In the genomic region with DNA sequence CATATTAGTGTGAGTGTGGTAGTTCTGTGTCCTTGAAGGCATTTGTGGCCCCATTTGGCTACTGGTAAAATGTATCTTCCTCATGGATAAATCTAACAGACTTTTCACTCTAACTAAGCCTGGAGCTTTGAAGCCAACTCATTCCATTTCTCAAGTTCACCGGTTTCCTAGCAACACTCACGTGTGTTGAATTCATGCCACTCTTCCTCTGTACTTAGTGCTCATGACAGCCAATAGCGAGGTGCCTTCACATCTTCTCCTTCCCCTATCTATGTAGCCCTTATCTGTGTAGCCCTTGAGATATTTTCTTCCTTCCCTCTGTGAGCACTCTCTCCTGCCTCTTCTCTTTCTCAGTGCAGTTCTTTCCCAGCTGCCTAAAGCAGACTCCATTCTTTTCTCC, we compare ENCODE assay signal across 21 mouse cellular contexts.
DNase-seq lines count a peak whose midpoint lies in the region; ATAC-seq and TF ChIP-seq lines count a peak whose summit lies in the region.
"Had no signal": no experiment of that assay in that cellular context is flagged by ENCODE, and none has a peak within 500 bp of the region (broad histone marks: within the 10 kb centered on the region; RNA-seq: fewer than 3 reads in every experiment).

No protein-coding gene starts in this region.

- H3K4me2 ChIP-seq in forebrain, postnatal 0 days (ENCODE audit: low read depth) = no peak overlapping the region
- H3K4me2 ChIP-seq in forebrain, embryonic 12.5 days = no peak overlapping the region
- H3K4me2 ChIP-seq in hindbrain, embryonic 16.5 days (ENCODE audit: low read length) = no peak overlapping the region
- H3K4me2 ChIP-seq in hindbrain, embryonic 14.5 days (replicated peaks) = no peak overlapping the region
- H3K4me2 ChIP-seq in midbrain, embryonic 16.5 days (ENCODE audit: low read length) = no peak overlapping the region
- H3K4me2 ChIP-seq: embryonic facial prominence, embryonic 15.5 days; heart, embryonic 12.5 days; intestine, embryonic 15.5 days had no signal

- H3K9ac ChIP-seq in forebrain, postnatal 0 days = no peak overlapping the region
- H3K9ac ChIP-seq in forebrain, embryonic 12.5 days = no peak overlapping the region
- H3K9ac ChIP-seq in hindbrain, embryonic 16.5 days (ENCODE audit: low read depth, low read length) = no peak overlapping the region
- H3K9ac ChIP-seq in hindbrain, embryonic 14.5 days = no peak overlapping the region
- no peak overlapping the region for H3K9ac ChIP-seq in midbrain, embryonic 16.5 days (ENCODE audit: low read depth, low read length)
- H3K9ac ChIP-seq: embryonic facial prominence, embryonic 15.5 days; heart, embryonic 12.5 days; intestine, embryonic 15.5 days had no signal

- H3K27me3 ChIP-seq in forebrain, postnatal 0 days (ENCODE audit: insufficient read depth, low read length) = no peaks in the 10 kb centered on the region
- no peaks in the 10 kb centered on the region for H3K27me3 ChIP-seq in forebrain, embryonic 12.5 days
- no peaks in the 10 kb centered on the region for H3K27me3 ChIP-seq in hindbrain, embryonic 16.5 days (replicated peaks; ENCODE audit: control insufficient read depth, insufficient read depth, low read length)
- no peaks in the 10 kb centered on the region for H3K27me3 ChIP-seq in hindbrain, embryonic 14.5 days (ENCODE audit: control insufficient read depth, insufficient read depth, low read length)
- H3K27me3 ChIP-seq in midbrain, embryonic 16.5 days (ENCODE audit: control insufficient read depth, insufficient read depth, low read depth, low read length) = no peaks in the 10 kb centered on the region
- H3K27me3 ChIP-seq in midbrain, embryonic 10.5 days (ENCODE audit: low read depth, poor library complexity, severe bottlenecking) = no peaks in the 10 kb centered on the region
- H3K27me3 ChIP-seq: CH12.LX; embryonic facial prominence, embryonic 15.5 days; heart, embryonic 12.5 days; intestine, embryonic 15.5 days had no signal

- WGBS in forebrain, postnatal 0 days = 66% methylated on average over 3 of the region's 3 CpGs
- 83% methylated on average over 3 of the region's 3 CpGs for WGBS in forebrain, embryonic 12.5 days
- 60% methylated on average over 3 of the region's 3 CpGs for WGBS in hindbrain, embryonic 16.5 days
- 68% methylated on average over 3 of the region's 3 CpGs for whole genome bisulfite sequencing in hindbrain, embryonic 14.5 days
- WGBS in midbrain, embryonic 16.5 days = 54% methylated on average over 3 of the region's 3 CpGs
- WGBS in midbrain, embryonic 10.5 days = 84% methylated on average over 3 of the region's 3 CpGs

- H3K4me1 ChIP-seq in forebrain, postnatal 0 days (ENCODE audit: insufficient read depth) = no peaks in the 10 kb centered on the region
- H3K4me1 ChIP-seq in forebrain, embryonic 12.5 days = no peaks in the 10 kb centered on the region; the same call in 1 of the 2 replicates
- H3K4me1 ChIP-seq in hindbrain, embryonic 16.5 days (ENCODE audit: control insufficient read depth, insufficient read depth, low read depth, low read length) = no peaks in the 10 kb centered on the region
- no peaks in the 10 kb centered on the region for H3K4me1 ChIP-seq in hindbrain, embryonic 14.5 days (replicated peaks; ENCODE audit: control insufficient read depth, insufficient read depth, low read length)
- no peaks in the 10 kb centered on the region for H3K4me1 ChIP-seq in midbrain, embryonic 16.5 days (ENCODE audit: control insufficient read depth, insufficient read depth, low read length)
- H3K4me1 ChIP-seq in midbrain, embryonic 10.5 days = no peaks in the 10 kb centered on the region; the same call in 1 of the 2 replicates
- H3K4me1 ChIP-seq: embryonic facial prominence, embryonic 15.5 days; intestine, embryonic 15.5 days had no signal

- no peak overlapping the region for H3K4me3 ChIP-seq in forebrain, postnatal 0 days (ENCODE audit: low read depth, low read length)
- no peak overlapping the region for H3K4me3 ChIP-seq in forebrain, embryonic 12.5 days (replicated peaks)
- no peak overlapping the region for H3K4me3 ChIP-seq in hindbrain, embryonic 16.5 days (ENCODE audit: low read length)
- H3K4me3 ChIP-seq in hindbrain, embryonic 14.5 days (replicated peaks; ENCODE audit: low read length) = no peak overlapping the region
- no peak overlapping the region for H3K4me3 ChIP-seq in midbrain, embryonic 16.5 days (ENCODE audit: low read depth, low read length)
- no peak overlapping the region for H3K4me3 ChIP-seq in midbrain, embryonic 10.5 days
- H3K4me3 ChIP-seq: embryonic facial prominence, embryonic 15.5 days; erythroblast, embryonic 14.5 days; gastrocnemius, adult 2 months; heart, embryonic 12.5 days; intestine, embryonic 15.5 days had no signal

- H3K9me3 ChIP-seq in forebrain, postnatal 0 days (ENCODE audit: low read length) = no peaks in the 10 kb centered on the region
- no peaks in the 10 kb centered on the region for H3K9me3 ChIP-seq in forebrain, embryonic 12.5 days
- H3K9me3 ChIP-seq in hindbrain, embryonic 16.5 days (ENCODE audit: control insufficient read depth, low read length) = no peaks in the 10 kb centered on the region
- no peaks in the 10 kb centered on the region for H3K9me3 ChIP-seq in hindbrain, embryonic 14.5 days (ENCODE audit: control insufficient read depth, low read length)
- no peaks in the 10 kb centered on the region for H3K9me3 ChIP-seq in midbrain, embryonic 16.5 days (replicated peaks; ENCODE audit: control insufficient read depth, low read length, poor library complexity, severe bottlenecking)
- H3K9me3 ChIP-seq in midbrain, embryonic 10.5 days (replicated peaks) = no peaks in the 10 kb centered on the region
- H3K9me3 ChIP-seq: embryonic facial prominence, embryonic 15.5 days; heart, embryonic 12.5 days; intestine, embryonic 15.5 days had no signal

- TF ChIP-seq POLR2A in brain, embryonic 14.5 days (IDR thresholded peaks at IDR 0.05; ENCODE audit: borderline replicate concordance, extremely low read depth, insufficient read depth, insufficient read length, poor library complexity, severe bottlenecking) = no peak

- no peaks in the 10 kb centered on the region for H3K36me3 ChIP-seq in forebrain, postnatal 0 days (ENCODE audit: insufficient read depth)
- H3K36me3 ChIP-seq in forebrain, embryonic 12.5 days (replicated peaks) = no peaks in the 10 kb centered on the region
- no peaks in the 10 kb centered on the region for H3K36me3 ChIP-seq in hindbrain, embryonic 16.5 days (ENCODE audit: control insufficient read depth, insufficient read depth, low read length)
- H3K36me3 ChIP-seq in hindbrain, embryonic 14.5 days (replicated peaks; ENCODE audit: control insufficient read depth, insufficient read depth) = no peaks in the 10 kb centered on the region
- no peaks in the 10 kb centered on the region for H3K36me3 ChIP-seq in midbrain, embryonic 16.5 days (ENCODE audit: control insufficient read depth, insufficient read depth, low read length)
- no peaks in the 10 kb centered on the region for H3K36me3 ChIP-seq in midbrain, embryonic 10.5 days
- H3K36me3 ChIP-seq: embryonic facial prominence, embryonic 15.5 days; heart, embryonic 12.5 days; intestine, embryonic 15.5 days had no signal

- no peak overlapping the region for H3K27ac ChIP-seq in forebrain, postnatal 0 days (ENCODE audit: low read depth, low read length)
- H3K27ac ChIP-seq in forebrain, embryonic 12.5 days = no peak overlapping the region
- H3K27ac ChIP-seq in hindbrain, embryonic 16.5 days (ENCODE audit: low read depth, low read length) = no peak overlapping the region
- no peak overlapping the region for H3K27ac ChIP-seq in hindbrain, embryonic 14.5 days
- H3K27ac ChIP-seq in midbrain, embryonic 16.5 days (ENCODE audit: low read length) = no peak overlapping the region
- H3K27ac ChIP-seq in midbrain, embryonic 10.5 days (replicated peaks) = no peak overlapping the region
- H3K27ac ChIP-seq: embryonic facial prominence, embryonic 15.5 days; gastrocnemius, adult 2 months; intestine, embryonic 15.5 days had no signal

- DNase-seq in forebrain, postnatal 0 days = peak; percentile 42
- DNase-seq in hindbrain, embryonic 14.5 days (ENCODE audit: low spot score) = no peak
- no peak for DNase-seq in midbrain, embryonic 10.5 days (ENCODE audit: low spot score)
- DNase-seq in brain, embryonic 14.5 days (ENCODE audit: low read depth) = peak; percentile 38
- DNase-seq: adrenal gland, adult 2 months; adrenal gland, postnatal 25 days; cerebellum, adult 11 months; cerebellum, adult 8-10 months; cerebellum, postnatal 14 days; embryo, embryonic 11 days; gastrocnemius, adult 2 months; gastrocnemius, postnatal 25 days; kidney, adult 18-20 months had no signal

- TF ChIP-seq CTCF in forebrain, postnatal 0 days (IDR thresholded peaks at IDR 0.05; ENCODE audit: low read depth) = no peak
- TF ChIP-seq CTCF in brain, embryonic 14.5 days (IDR thresholded peaks at IDR 0.05; ENCODE audit: borderline replicate concordance, extremely low read depth, insufficient read depth, insufficient read length) = no peak

- peak; percentile 73 for ATAC-seq in forebrain, postnatal 0 days
- ATAC-seq in forebrain, embryonic 12.5 days (ENCODE audit: low FRiP score) = no peak
- peak; percentile 74 for ATAC-seq in hindbrain, embryonic 16.5 days
- ATAC-seq in hindbrain, embryonic 14.5 days (ENCODE audit: low FRiP score) = no peak
- 0 out of 2 replicates have a peak, but pooled peaks have one; percentile 42 for ATAC-seq in midbrain, embryonic 16.5 days
- ATAC-seq: intestine, embryonic 15.5 days had no signal

Comparison
In these comparisons a context has a peak if more than half of its experiments do, and no peak if none do; other contexts are left out.
1. ATAC-seq: peak in forebrain, postnatal 0 days (single experiment), hindbrain, embryonic 16.5 days (single experiment) and midbrain, embryonic 16.5 days (single experiment); none in forebrain, embryonic 12.5 days (single experiment) and hindbrain, embryonic 14.5 days (single experiment).
2. DNase-seq: peak in forebrain, postnatal 0 days (single experiment) and brain, embryonic 14.5 days (single experiment); none in hindbrain, embryonic 14.5 days (single experiment) and midbrain, embryonic 10.5 days (single experiment).